Mouse (Mus musculus) heart, embryonic 12.5 days (tissue): ENCODE results near the gene Ankrd2. TPM values are rescaled to one million over a fixed set of nuclear protein-coding genes. Genes with fewer than 3 reads are reported as not detected.
A peak's percentile ranks its signal among the peaks of the same experiment; 100 is the strongest.

ENCODE experiments used
- ATAC-seq: fragments of 200-750 bp; cut with Nextera tagmentation; 2 replicates; pipeline ENCODE4 v1.8.0; 2017; ENCODE audit warnings: moderate TSS enrichment, moderate library complexity; ENCODE audit not compliant: insufficient number of reproducible peaks, low FRiP score
- H3K27ac ChIP-seq: fragments of 300-500 bp; sonication (generic); 2 replicates; pipeline ENCODE4 v1.5.1; 2016; ENCODE audit warnings: mild to moderate bottlenecking, moderate library complexity; ENCODE audit not compliant: poor library complexity, severe bottlenecking
- H3K27me3 ChIP-seq: fragments of 300-500 bp; sonication (generic); replicated peaks from 2 replicates; pipeline ENCODE4 v1.6.1; 2016; ENCODE audit warnings: mild to moderate bottlenecking, moderate library complexity
- H3K36me3 ChIP-seq: fragments of 300-500 bp; sonication (generic); 2 replicates; pipeline ENCODE4 v1.6.1; 2016; ENCODE audit warnings: mild to moderate bottlenecking, moderate library complexity
- H3K4me1 ChIP-seq: fragments of 300-500 bp; sonication (generic); replicated peaks from 2 replicates; pipeline ENCODE4 v1.6.1; 2016; ENCODE audit warnings: mild to moderate bottlenecking
- H3K4me2 ChIP-seq: fragments of 300-500 bp; sonication (generic); 2 replicates; pipeline ENCODE4 v1.6.1; 2016; ENCODE audit warnings: mild to moderate bottlenecking, moderate library complexity
- H3K4me3 ChIP-seq: fragments of 300-500 bp; sonication (generic); 2 replicates; pipeline ENCODE4 v1.5.1; 2016; ENCODE audit warnings: mild to moderate bottlenecking
- H3K9ac ChIP-seq: fragments of 300-500 bp; sonication (generic); 2 replicates; pipeline ENCODE4 v1.6.1; 2016; ENCODE audit warnings: mild to moderate bottlenecking, moderate library complexity
- H3K9me3 ChIP-seq: fragments of 300-500 bp; sonication (generic); replicated peaks from 2 replicates; pipeline ENCODE4 v1.6.1; 2016; ENCODE audit warnings: mild to moderate bottlenecking, moderate library complexity
- WGBS: fragments of 180-500 bp; shearing (Covaris S2); methylation state at CpG from one replicate; pipeline ENCODE4 v1.1.7; 2016; 5-methylcytosine and 5-hydroxymethylcytosine counted together
- polyA plus RNA-seq: library from polyadenylated mRNA; unstranded; fragments of >200 nt; fragmentation: Nextera tagmentation; extraction: Ambion mirVana; gene quantifications from 2 replicates; pipeline ENCODE4 v1.2.1, GENCODE M21; 2016

The Ankrd2 gene
- not detected in 2 replicates for polyA plus RNA-seq

DNA sequence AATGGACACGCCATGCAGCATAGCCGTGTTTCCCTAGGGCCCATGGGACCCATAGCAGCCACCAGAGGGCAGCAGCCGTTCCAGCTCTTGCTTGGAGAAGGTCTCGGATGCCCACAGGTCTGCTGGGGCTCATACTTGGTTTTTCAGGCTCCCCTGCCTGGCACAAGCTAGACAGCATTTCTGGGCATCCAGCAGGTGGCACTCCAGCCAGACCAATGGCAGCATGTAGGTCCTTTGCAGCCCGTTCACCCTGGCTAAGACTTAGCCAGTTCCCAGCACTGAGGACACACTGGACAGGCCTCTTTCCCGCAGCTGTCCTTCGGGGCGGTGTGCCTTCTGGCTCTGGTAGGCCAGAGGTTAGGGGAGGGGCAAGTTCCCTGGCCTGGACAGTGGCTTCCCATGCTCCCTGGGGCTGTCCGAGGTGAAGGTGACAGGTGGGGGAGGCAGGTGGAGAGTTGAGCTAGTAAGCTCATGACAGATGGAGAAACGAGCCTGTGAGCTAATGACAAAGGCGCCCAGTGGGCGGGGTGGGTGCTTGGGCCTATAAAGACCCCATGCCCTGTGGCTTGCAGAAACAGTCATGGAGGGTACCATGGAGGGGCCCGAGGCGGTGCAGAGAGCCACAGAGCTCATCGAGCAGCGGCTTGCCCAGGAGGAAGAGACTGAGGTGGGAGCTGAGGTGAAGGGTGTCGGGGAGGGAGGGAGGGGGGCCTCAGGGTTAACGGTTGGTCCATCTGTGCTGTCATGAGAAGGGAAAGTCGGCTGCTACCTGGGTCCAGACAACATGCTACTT lies at the start of gene Ankrd2:
Ankrd2 (plus strand) TSS at position 545 of the 793 bp plus-strand sequence.
- no peak within 1 kb of the TSS; the same call in 1 of the 2 replicates for H3K4me2 ChIP-seq
- no peak within 1 kb of the TSS for H3K9ac ChIP-seq
- peaks cover 21% of the 10 kb centered on the region for H3K4me1 ChIP-seq
- ATAC-seq = peak; percentile 49
- no peak within 1 kb of the TSS for H3K4me3 ChIP-seq
- H3K27me3 ChIP-seq = peaks cover 10% of the 10 kb centered on the region
- H3K9me3 ChIP-seq = no peaks in the 10 kb centered on the region
- H3K36me3 ChIP-seq = peaks cover 12% of the 10 kb centered on the region
- no peak within 1 kb of the TSS for H3K27ac ChIP-seq
- 65% methylated on average over 19 of the region's 19 CpGs for WGBS

DNA sequence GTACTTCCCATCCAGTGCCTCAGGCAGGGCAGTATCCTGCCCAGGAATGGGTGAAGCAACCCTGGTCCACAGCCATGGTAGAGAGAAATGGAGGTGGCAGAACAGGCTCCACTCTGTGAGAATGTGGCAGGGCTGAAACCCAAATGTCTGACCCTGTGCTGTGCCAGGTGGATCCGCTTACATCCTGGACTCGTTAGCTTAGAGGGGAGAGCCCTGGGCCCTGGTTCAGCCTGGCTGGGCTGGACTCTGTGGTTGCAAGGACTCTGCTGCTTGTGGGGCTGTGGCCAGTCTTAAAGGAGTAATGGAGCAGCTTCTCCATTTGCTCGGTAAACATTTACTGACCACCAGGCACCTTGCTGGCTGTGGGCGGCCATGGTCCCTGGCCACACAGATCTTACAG lies 48.6 kb upstream of the Ankrd2 start:
- no peak for ATAC-seq
- no peak overlapping the region for H3K4me2 ChIP-seq
- no peaks in the 10 kb centered on the region for H3K9me3 ChIP-seq
- H3K4me3 ChIP-seq = no peak overlapping the region
- H3K4me1 ChIP-seq = peaks cover 26% of the 10 kb centered on the region
- no peaks in the 10 kb centered on the region for H3K36me3 ChIP-seq
- no peaks in the 10 kb centered on the region for H3K27me3 ChIP-seq
- 88% methylated on average over 4 of the region's 4 CpGs for WGBS
- H3K27ac ChIP-seq = no peak overlapping the region
- no peak overlapping the region for H3K9ac ChIP-seq

DNA sequence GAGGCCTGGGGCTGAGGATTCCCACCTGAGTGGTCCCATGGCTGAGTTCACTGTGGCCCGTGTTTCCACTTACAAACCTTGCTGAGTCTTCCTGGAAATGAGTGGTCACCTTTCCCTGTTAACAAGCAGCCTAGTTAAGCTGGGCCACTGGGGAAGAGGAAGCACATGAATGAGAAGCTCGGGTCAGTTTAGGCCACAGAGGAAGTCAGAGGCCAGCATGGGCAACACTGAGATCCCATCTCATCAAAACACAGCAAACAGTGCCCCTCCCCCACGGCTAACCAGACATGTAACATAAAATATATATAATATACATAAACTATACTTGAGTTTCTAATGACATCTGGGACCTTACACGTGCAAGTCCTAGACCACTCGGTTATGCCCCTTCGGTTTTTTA lies 46.0 kb upstream of the Ankrd2 start:
- Histone ChIP-seq H3K9ac (no peak overlapping the region), H3K27me3 (no peaks in the 10 kb centered on the region), H3K4me2 (no peak overlapping the region), H3K9me3 (no peaks in the 10 kb centered on the region), H3K36me3 (no peaks in the 10 kb centered on the region), H3K4me3 (no peak overlapping the region), H3K4me1 (peaks cover 22% of the 10 kb centered on the region), H3K27ac (no peak overlapping the region)
- WGBS = 77% methylated on average over 6 of the region's 6 CpGs
- no peak for ATAC-seq

DNA sequence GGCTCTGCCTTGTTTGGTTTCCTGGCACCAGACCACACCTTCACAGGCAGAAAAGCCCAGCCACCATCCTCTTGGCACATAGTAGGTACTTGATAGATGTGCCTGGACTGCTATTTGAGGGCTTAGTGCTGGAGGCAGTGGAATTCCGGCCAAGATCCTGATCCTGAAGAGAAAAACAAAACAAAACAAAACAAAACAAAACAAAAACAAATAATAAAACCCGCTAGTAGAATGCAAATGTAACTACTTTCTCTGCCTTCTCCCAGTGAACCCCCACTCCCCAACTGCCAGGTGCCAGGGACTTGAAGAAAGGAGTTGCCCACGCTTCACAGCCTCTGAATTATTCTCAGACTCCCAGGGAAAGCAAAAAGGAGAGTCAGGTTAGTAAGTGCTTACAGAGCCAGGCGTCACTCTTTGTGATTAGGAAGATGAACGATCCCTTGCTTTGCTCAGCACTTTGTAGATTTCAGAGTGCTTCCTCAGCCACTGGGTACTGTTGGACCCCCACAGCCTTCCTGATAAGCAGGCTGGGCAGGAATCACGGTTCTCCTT lies 43.8 kb upstream of the Ankrd2 start:
- H3K27ac ChIP-seq = no peak overlapping the region

DNA sequence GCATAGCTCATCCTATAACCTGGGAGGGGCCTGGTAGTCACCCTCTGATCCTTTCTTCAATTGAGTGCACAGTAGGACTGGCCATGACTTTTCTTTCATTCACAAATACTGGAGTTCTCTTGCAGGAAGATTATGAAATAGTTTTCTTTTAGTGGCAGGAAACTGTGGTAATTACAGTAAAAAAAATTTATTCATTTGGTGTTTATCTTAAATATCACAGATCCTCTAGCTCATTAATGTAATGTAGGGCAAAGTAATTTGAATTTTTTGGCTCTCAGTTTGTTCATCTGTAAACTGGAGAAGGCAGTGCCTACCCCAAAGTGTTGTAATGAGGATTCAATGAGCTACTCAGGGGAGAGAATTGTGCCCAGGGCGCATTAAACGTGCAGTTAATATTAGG lies 42.8 kb upstream of the Ankrd2 start:
- H3K4me1 ChIP-seq = peaks cover 50% of the 10 kb centered on the region
- 84% methylated on average over 2 of the region's 2 CpGs for WGBS
- H3K4me3 ChIP-seq = no peak overlapping the region
- H3K4me2 ChIP-seq = no peak overlapping the region
- H3K9me3 ChIP-seq = no peaks in the 10 kb centered on the region
- H3K27ac ChIP-seq = no peak overlapping the region
- H3K36me3 ChIP-seq = no peaks in the 10 kb centered on the region
- H3K9ac ChIP-seq = no peak overlapping the region
- no peak for ATAC-seq
- no peaks in the 10 kb centered on the region for H3K27me3 ChIP-seq

More for the DNA sequence above, 43.8 kb upstream of the Ankrd2 start:
- 32% methylated on average over 6 of the region's 6 CpGs for WGBS
- Histone ChIP-seq H3K4me1 (peaks cover 41% of the 10 kb centered on the region), H3K36me3 (no peaks in the 10 kb centered on the region), H3K4me2 (no peak overlapping the region), H3K9me3 (no peaks in the 10 kb centered on the region), H3K27me3 (no peaks in the 10 kb centered on the region), H3K9ac (no peak overlapping the region), H3K4me3 (no peak overlapping the region)
- no peak for ATAC-seq

DNA sequence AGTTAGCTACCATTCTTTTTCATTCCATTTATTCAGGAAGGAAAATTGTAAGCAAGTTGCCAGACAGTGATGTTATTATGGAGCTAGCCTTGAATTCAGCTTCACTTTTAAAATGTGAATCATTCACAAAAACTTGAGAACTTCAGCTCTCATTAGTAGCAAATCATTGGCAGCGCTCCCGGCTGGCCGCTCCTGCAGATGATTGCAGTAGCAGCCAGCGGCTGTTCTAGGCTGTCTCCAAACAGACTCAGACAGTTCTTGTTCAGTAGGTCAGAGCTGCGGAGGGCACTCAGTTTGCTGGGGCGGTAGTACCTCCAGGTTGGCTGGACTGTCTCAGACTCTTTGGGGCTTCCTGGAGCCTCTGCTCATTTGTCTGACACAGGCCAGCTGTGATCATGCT lies 42.3 kb upstream of the Ankrd2 start:
- 59% methylated on average over 6 of the region's 6 CpGs for WGBS

DNA sequence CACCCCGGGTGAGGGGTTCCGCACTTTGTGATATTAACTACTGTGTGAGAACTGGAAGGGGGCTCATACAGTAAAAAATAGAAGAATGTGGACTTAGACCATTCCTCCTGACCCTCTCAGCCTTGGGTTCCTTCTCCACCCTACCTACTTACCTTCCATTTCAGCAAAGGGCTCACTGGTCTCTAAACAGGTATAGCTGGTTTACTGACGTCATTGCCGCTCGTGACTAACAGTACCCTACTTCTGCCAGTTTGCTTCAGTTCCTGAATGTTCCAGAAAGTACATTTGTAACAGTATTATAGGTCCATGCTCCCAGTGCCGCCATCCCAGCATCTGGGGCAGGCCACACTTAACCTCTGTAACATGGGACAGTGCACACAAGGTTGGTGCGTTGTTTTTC lies 41.8 kb upstream of the Ankrd2 start:
- Histone ChIP-seq H3K27me3 (no peaks in the 10 kb centered on the region), H3K9me3 (no peaks in the 10 kb centered on the region), H3K36me3 (no peaks in the 10 kb centered on the region), H3K27ac (no peak overlapping the region), H3K4me2 (no peak overlapping the region), H3K4me1 (peaks cover 52% of the 10 kb centered on the region), H3K9ac (no peak overlapping the region), H3K4me3 (no peak overlapping the region)
- no peak for ATAC-seq
- WGBS = 86% methylated on average over 7 of the region's 7 CpGs

More for the DNA sequence above, 42.3 kb upstream of the Ankrd2 start:
- Histone ChIP-seq H3K4me3 (no peak overlapping the region), H3K27me3 (no peaks in the 10 kb centered on the region), H3K27ac (no peak overlapping the region; the same call in 1 of the 2 replicates), H3K4me2 (no peak overlapping the region), H3K4me1 (peaks cover 48% of the 10 kb centered on the region), H3K9ac (no peak overlapping the region), H3K9me3 (no peaks in the 10 kb centered on the region), H3K36me3 (no peaks in the 10 kb centered on the region)
- no peak for ATAC-seq

DNA sequence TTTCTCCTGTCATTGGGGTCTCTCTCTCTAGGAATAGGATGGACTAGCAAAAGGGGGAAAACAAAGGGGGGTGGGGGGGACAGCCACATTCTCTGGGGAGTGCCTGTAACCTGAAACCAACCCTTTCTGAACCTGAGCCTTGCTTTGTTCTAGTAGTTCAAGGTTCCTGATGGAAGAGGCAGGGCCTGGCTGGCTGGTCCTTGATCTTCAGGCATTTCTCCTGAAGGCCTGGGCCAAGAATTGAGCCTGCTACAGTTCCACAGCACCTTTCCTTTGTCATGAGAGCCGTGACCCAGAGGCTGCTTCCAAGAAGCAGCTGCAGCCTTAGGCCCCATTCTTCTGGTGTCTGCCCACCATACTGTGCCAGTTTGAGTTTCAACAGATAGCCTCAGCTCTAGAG lies 40.3 kb upstream of the Ankrd2 start:
- no peak overlapping the region for H3K9ac ChIP-seq
- no peak overlapping the region for H3K4me2 ChIP-seq
- H3K4me1 ChIP-seq = peaks cover 66% of the 10 kb centered on the region
- WGBS = 67% methylated on average over 1 of the region's 1 CpGs
- H3K9me3 ChIP-seq = no peaks in the 10 kb centered on the region
- no peak overlapping the region for H3K27ac ChIP-seq
- no peak overlapping the region for H3K4me3 ChIP-seq
- no peak for ATAC-seq
- no peaks in the 10 kb centered on the region for H3K27me3 ChIP-seq
- H3K36me3 ChIP-seq = no peaks in the 10 kb centered on the region

DNA sequence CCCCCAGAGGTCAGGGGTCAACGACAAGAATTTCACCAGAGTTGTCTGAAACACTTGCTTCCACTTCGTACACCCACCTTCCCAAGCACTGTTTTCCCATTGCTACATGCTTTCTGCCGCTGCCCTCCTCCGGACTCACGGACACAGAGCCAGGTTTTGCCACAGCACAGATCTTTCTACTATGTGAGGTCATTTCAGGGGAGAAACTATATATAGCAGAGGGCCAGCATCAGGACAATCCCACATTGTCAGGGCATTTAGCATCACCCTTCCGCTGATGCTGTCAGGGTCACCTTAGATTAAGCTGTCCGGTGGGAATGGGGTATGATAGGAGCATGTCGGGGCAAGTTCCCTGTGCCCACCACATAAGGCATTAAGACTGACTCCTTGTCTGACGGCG lies 38.7 kb upstream of the Ankrd2 start:
- 47% methylated on average over 10 of the region's 10 CpGs for WGBS
- Histone ChIP-seq H3K36me3 (no peaks in the 10 kb centered on the region), H3K4me3 (no peak overlapping the region), H3K9ac (no peak overlapping the region), H3K9me3 (no peaks in the 10 kb centered on the region), H3K4me1 (peaks cover 68% of the 10 kb centered on the region), H3K4me2 (peak overlapping the region; percentile 29; the same call in 1 of the 2 replicates), H3K27me3 (no peaks in the 10 kb centered on the region), H3K27ac (peak overlapping the region; percentile 67)
- ATAC-seq = no peak; the same call in 1 of the 2 replicates

DNA sequence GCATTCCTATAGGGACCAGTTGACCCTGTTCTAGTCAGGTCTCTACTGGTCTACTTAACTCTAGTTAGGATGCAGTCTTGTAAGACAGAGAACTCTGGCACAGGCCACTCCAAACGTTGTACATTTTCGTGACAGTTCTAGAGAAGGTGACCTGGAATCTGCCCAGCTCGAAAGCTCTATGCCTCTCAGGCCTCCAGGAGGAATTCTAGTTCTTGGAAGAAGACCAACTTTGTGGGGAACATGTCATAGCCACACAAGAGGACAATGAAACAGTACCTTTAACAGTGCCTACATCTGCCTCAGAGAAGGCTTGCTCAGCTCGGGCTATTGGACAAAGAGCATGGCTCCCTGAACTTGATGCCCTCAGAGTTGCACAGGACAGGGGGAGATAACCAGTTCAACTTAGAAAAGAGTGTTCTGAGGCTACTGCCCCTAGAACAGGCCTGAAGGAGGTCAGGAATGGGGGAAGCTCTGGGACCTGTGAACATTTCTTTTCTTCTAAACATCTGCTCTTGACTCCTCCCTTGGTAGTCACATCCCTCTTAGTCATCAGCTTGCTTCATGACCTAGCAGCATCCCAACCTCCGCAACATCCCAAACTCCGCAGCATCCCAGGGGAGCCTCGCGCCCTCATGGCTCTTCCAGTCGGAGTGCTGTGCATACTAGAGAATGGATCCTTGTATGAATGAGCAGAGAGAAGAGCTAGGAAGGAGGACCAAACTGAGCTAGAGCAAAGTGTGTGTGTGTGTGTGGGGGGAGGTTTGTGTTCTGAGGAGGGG lies 36.8 kb upstream of the Ankrd2 start:
- 77% methylated on average over 9 of the region's 9 CpGs for WGBS

DNA sequence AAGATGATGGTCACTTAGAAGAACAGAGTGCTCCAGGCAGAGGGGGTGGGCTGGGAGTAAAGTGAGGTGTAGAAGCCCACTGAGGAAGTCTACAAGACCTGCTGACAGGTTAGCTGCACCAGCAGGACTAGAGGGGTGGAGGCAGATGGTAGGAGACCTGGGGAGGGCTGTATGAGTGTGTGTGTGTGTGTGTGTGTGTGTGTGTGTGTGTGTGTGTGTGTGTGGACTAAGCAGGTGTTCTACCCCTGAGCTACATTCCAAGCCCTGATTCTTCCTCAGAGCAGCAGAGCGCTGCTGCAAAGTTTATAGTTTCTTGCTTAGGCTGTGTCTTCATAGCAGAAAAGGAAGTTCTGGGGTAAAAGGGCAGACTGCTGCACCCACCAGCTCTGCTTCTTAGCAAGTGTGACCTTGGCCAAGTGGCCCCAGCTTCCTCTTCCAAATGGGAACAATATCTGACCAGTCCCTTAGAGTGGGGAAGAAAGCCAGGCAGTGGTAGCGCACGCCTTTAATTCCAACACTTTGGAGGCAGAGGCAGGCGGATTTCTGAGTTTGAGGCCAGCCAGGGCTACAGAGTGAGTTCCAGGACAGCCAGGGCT lies 36.0 kb upstream of the Ankrd2 start:
- Histone ChIP-seq H3K4me1 (peaks cover 68% of the 10 kb centered on the region), H3K4me3 (no peak overlapping the region), H3K36me3 (no peaks in the 10 kb centered on the region), H3K9ac (no peak overlapping the region), H3K9me3 (no peaks in the 10 kb centered on the region), H3K27ac (peak overlapping the region; percentile 58; the same call in 1 of the 2 replicates), H3K4me2 (no peak overlapping the region), H3K27me3 (no peaks in the 10 kb centered on the region)
- no peak for ATAC-seq
- 76% methylated on average over 4 of the region's 4 CpGs for WGBS

More for the DNA sequence above, 36.8 kb upstream of the Ankrd2 start:
- Histone ChIP-seq H3K4me3 (no peak overlapping the region), H3K9me3 (no peaks in the 10 kb centered on the region), H3K9ac (no peak overlapping the region), H3K4me2 (no peak overlapping the region), H3K27ac (no peak overlapping the region), H3K36me3 (no peaks in the 10 kb centered on the region), H3K4me1 (peaks cover 62% of the 10 kb centered on the region), H3K27me3 (no peaks in the 10 kb centered on the region)
- no peak for ATAC-seq
